Mouse (Mus musculus): ENCODE results near the gene Ttll7.

- TF ChIP-seq CTCF (IDR thresholded peaks at IDR 0.05 in 2 of 3, conservative IDR thresholded peaks at IDR 0.05 in 1 of 3; ENCODE audit: control insufficient read depth in 1 of 3, insufficient read depth in 1 of 3, low read depth in 2 of 3, low read length in 3 of 3, poor library complexity in 1 of 3, severe bottlenecking in 1 of 3) (no peak), ELF1 (IDR thresholded peaks at IDR 0.05; ENCODE audit: low read depth, low read length) (no peak), UBTF (IDR thresholded peaks at IDR 0.05; ENCODE audit: borderline replicate concordance, insufficient read depth, low read depth, low read length) (no peak), JUND (IDR thresholded peaks at IDR 0.05; ENCODE audit: low read depth, low read length) (no peak), TAL1 (IDR thresholded peaks at IDR 0.05; ENCODE audit: low read length) (no peak), SMC3 (IDR thresholded peaks at IDR 0.05; ENCODE audit: low read depth, low read length) (no peak), MYC (IDR thresholded peaks at IDR 0.05; ENCODE audit: low read depth, low read length) (no peak), GATA1 (IDR thresholded peaks at IDR 0.05; ENCODE audit: low read depth, low read length) (no peak), CHD2 (IDR thresholded peaks at IDR 0.05; ENCODE audit: low read length) (no peak), POLR2A (IDR thresholded peaks at IDR 0.05; ENCODE audit: control insufficient read depth in 1 of 2, insufficient read depth in 1 of 2, low read depth in 1 of 2, low read length in 2 of 2, poor library complexity in 1 of 2) (no peak), HCFC1 (IDR thresholded peaks at IDR 0.05; ENCODE audit: low read depth, low read length) (no peak), MAZ (IDR thresholded peaks at IDR 0.05; ENCODE audit: low read depth, low read length) (no peak), USF2 (IDR thresholded peaks at IDR 0.05; ENCODE audit: borderline replicate concordance in 1 of 2, insufficient read depth in 1 of 2, low read depth in 1 of 2, low read length in 2 of 2) (no peak)
Observed at GRCm38 (mm10) chr3:146917891-146918290, 65.7 kb downstream of the Ttll7 start.
